Mouse (Mus musculus): Measurements from ENCODE around the gene Sh3pxd2a.

Sh3pxd2a gene

GRCm38 (mm10) chr19:47292451-47292951 lies 171.7 kb downstream of the Sh3pxd2a start:
- CTCF ChIA-PET, result no interaction called here

- CTCF ChIA-PET, result no interaction called here
Measured at GRCm38 (mm10) chr19:47291307-47292080, 172.7 kb downstream of the Sh3pxd2a start.

- CTCF ChIA-PET, result no interaction called here
Measured at GRCm38 (mm10) chr19:47286886-47287450, 177.2 kb downstream of the Sh3pxd2a start.

GRCm38 (mm10) chr19:47285581-47285980 lies 178.6 kb downstream of the Sh3pxd2a start:
- CTCF ChIA-PET, result no interaction called here

- CTCF ChIA-PET, result no interaction called here
Measured at GRCm38 (mm10) chr19:47282688-47283215, 181.4 kb downstream of the Sh3pxd2a start.

GRCm38 (mm10) chr19:47282050-47282454 lies 182.1 kb downstream of the Sh3pxd2a start:
- CTCF ChIA-PET, result no interaction called here

GRCm38 (mm10) chr19:47280894-47281293 lies 183.3 kb downstream of the Sh3pxd2a start:
- CTCF ChIA-PET, result no interaction called here

GRCm38 (mm10) chr19:47279788-47280532 lies 184.2 kb downstream of the Sh3pxd2a start:
- CTCF ChIA-PET, result no interaction called here

GRCm38 (mm10) chr19:47279372-47279771 lies 184.8 kb downstream of the Sh3pxd2a start:
- CTCF ChIA-PET, result no interaction called here

GRCm38 (mm10) chr19:47276730-47277129 lies 187.5 kb downstream of the Sh3pxd2a start:
- CTCF ChIA-PET, result interaction anchor here (0.5 kb wide), 1 partner anchor 754 kb away, joined by 9 read pairs; no protein-coding TSS in a partner anchor

- CTCF ChIA-PET, result no interaction called here
Measured at GRCm38 (mm10) chr19:47270520-47270919, 193.7 kb downstream of the Sh3pxd2a start.

- CTCF ChIA-PET, result no interaction called here
Measured at GRCm38 (mm10) chr19:47269729-47270128, 194.5 kb downstream of the Sh3pxd2a start.

- CTCF ChIA-PET, result no interaction called here
Measured at GRCm38 (mm10) chr19:47267066-47267465, 197.1 kb downstream of the Sh3pxd2a start.

- CTCF ChIA-PET, result no interaction called here
Measured at GRCm38 (mm10) chr19:47266070-47266801, 198.0 kb downstream of the Sh3pxd2a start.

- CTCF ChIA-PET, result no interaction called here
Measured at GRCm38 (mm10) chr19:47264322-47265092, 199.7 kb downstream of the Sh3pxd2a start.

GRCm38 (mm10) chr19:47263621-47264020 lies 200.6 kb downstream of the Sh3pxd2a start:
- CTCF ChIA-PET, result no interaction called here

- CTCF ChIA-PET, result interaction anchor here (0.6 kb wide), 1 partner anchor 579 kb away, joined by 15 read pairs; no protein-coding TSS in a partner anchor
Measured at GRCm38 (mm10) chr19:47261196-47261595, 203.0 kb downstream of the Sh3pxd2a start.

GRCm38 (mm10) chr19:47259581-47259980 lies 204.6 kb downstream of the Sh3pxd2a start:
- CTCF ChIA-PET, result no interaction called here

- CTCF ChIA-PET, result no interaction called here
Measured at GRCm38 (mm10) chr19:47255919-47256318, 208.3 kb downstream of the Sh3pxd2a start.

- CTCF ChIA-PET, result no interaction called here
Measured at GRCm38 (mm10) chr19:47255036-47255435, 209.2 kb downstream of the Sh3pxd2a start.

All from spleen, embryonic (tissue).